Mouse (Mus musculus): Measurements from ENCODE around the gene Elf5. TPM values are rescaled to one million over a fixed set of nuclear protein-coding genes. Genes with fewer than 3 reads are reported as not detected.
A peak's percentile ranks its signal among the peaks of the same experiment; 100 is the strongest.

Gene Elf5
- polyA plus RNA-seq, 1 experiment: not detected

- WGBS: 80% methylated on average over 14 of the region's 14 CpGs
- TF ChIP-seq POLR2A (IDR thresholded peaks at IDR 0.05; ENCODE audit: insufficient read depth, low read depth, low read length) (no peak), CTCF (IDR thresholded peaks at IDR 0.05; ENCODE audit: insufficient read depth, low read depth, low read length) (no peak)
- Histone ChIP-seq H3K4me3 (ENCODE audit: insufficient read depth, low read depth, low read length) (no peak overlapping the region), H3K27ac (ENCODE audit: insufficient read depth, low read depth, low read length) (no peak overlapping the region), H3K4me1 (ENCODE audit: control insufficient read depth, insufficient read depth, low read length) (no peaks in the 10 kb centered on the region)
Measured at GRCm38 (mm10) chr2:103448947-103449560, 37.6 kb downstream of the Elf5 start.

GRCm38 (mm10) chr2:103449813-103450212 lies 38.3 kb downstream of the Elf5 start:
- 88% methylated on average over 7 of the region's 7 CpGs for WGBS
- Histone ChIP-seq H3K4me3 (ENCODE audit: insufficient read depth, low read depth, low read length) (no peak overlapping the region), H3K27ac (ENCODE audit: insufficient read depth, low read depth, low read length) (no peak overlapping the region), H3K4me1 (ENCODE audit: control insufficient read depth, insufficient read depth, low read length) (no peaks in the 10 kb centered on the region)
- TF ChIP-seq CTCF (IDR thresholded peaks at IDR 0.05; ENCODE audit: insufficient read depth, low read depth, low read length) (no peak), POLR2A (IDR thresholded peaks at IDR 0.05; ENCODE audit: insufficient read depth, low read depth, low read length) (no peak)

- Histone ChIP-seq H3K27ac (ENCODE audit: insufficient read depth, low read depth, low read length) (no peak overlapping the region), H3K4me3 (ENCODE audit: insufficient read depth, low read depth, low read length) (no peak overlapping the region), H3K4me1 (ENCODE audit: control insufficient read depth, insufficient read depth, low read length) (no peaks in the 10 kb centered on the region)
- TF ChIP-seq POLR2A (IDR thresholded peaks at IDR 0.05; ENCODE audit: insufficient read depth, low read depth, low read length) (no peak), CTCF (IDR thresholded peaks at IDR 0.05; ENCODE audit: insufficient read depth, low read depth, low read length) (no peak)
- 96% methylated on average over 8 of the region's 8 CpGs for WGBS
Measured at GRCm38 (mm10) chr2:103450267-103450666, 38.8 kb downstream of the Elf5 start.

GRCm38 (mm10) chr2:103452550-103452949 lies 41.1 kb downstream of the Elf5 start:
- TF ChIP-seq CTCF (IDR thresholded peaks at IDR 0.05; ENCODE audit: insufficient read depth, low read depth, low read length): no peak
- TF ChIP-seq POLR2A (IDR thresholded peaks at IDR 0.05; ENCODE audit: insufficient read depth, low read depth, low read length): no peak
- no peak overlapping the region for H3K4me3 ChIP-seq (ENCODE audit: insufficient read depth, low read depth, low read length)
- no peak overlapping the region for H3K27ac ChIP-seq (ENCODE audit: insufficient read depth, low read depth, low read length)
- WGBS: 82% methylated on average over 5 of the region's 5 CpGs
- H3K4me1 ChIP-seq (ENCODE audit: control insufficient read depth, insufficient read depth, low read length): no peaks in the 10 kb centered on the region

GRCm38 (mm10) chr2:103455748-103456147 lies 44.3 kb downstream of the Elf5 start:
- no peak for TF ChIP-seq CTCF (IDR thresholded peaks at IDR 0.05; ENCODE audit: insufficient read depth, low read depth, low read length)
- no peak for TF ChIP-seq POLR2A (IDR thresholded peaks at IDR 0.05; ENCODE audit: insufficient read depth, low read depth, low read length)
- WGBS: 94% methylated on average over 7 of the region's 7 CpGs
- H3K27ac ChIP-seq (ENCODE audit: insufficient read depth, low read depth, low read length): no peak overlapping the region
- no peaks in the 10 kb centered on the region for H3K4me1 ChIP-seq (ENCODE audit: control insufficient read depth, insufficient read depth, low read length)
- no peak overlapping the region for H3K4me3 ChIP-seq (ENCODE audit: insufficient read depth, low read depth, low read length)

GRCm38 (mm10) chr2:103456646-103457045 lies 45.2 kb downstream of the Elf5 start:
- 20% methylated on average over 10 of the region's 10 CpGs for WGBS
- TF ChIP-seq CTCF (IDR thresholded peaks at IDR 0.05; ENCODE audit: insufficient read depth, low read depth, low read length): peak; percentile 84
- TF ChIP-seq POLR2A (IDR thresholded peaks at IDR 0.05; ENCODE audit: insufficient read depth, low read depth, low read length): no peak
- 0 out of 2 replicates have a peak, but pooled peaks cover 2% of the 10 kb centered on the region for H3K4me1 ChIP-seq (ENCODE audit: control insufficient read depth, insufficient read depth, low read length)
- H3K27ac ChIP-seq (ENCODE audit: insufficient read depth, low read depth, low read length): no peak overlapping the region
- H3K4me3 ChIP-seq (ENCODE audit: insufficient read depth, low read depth, low read length): no peak overlapping the region

GRCm38 (mm10) chr2:103457048-103457447 lies 45.6 kb downstream of the Elf5 start:
- Histone ChIP-seq H3K27ac (ENCODE audit: insufficient read depth, low read depth, low read length) (no peak overlapping the region), H3K4me3 (ENCODE audit: insufficient read depth, low read depth, low read length) (no peak overlapping the region), H3K4me1 (ENCODE audit: control insufficient read depth, insufficient read depth, low read length) (0 out of 2 replicates have a peak, but pooled peaks cover 2% of the 10 kb centered on the region)
- WGBS: 79% methylated on average over 5 of the region's 5 CpGs
- no peak for TF ChIP-seq POLR2A (IDR thresholded peaks at IDR 0.05; ENCODE audit: insufficient read depth, low read depth, low read length)
- no peak for TF ChIP-seq CTCF (IDR thresholded peaks at IDR 0.05; ENCODE audit: insufficient read depth, low read depth, low read length)

GRCm38 (mm10) chr2:103457628-103458027 lies 46.1 kb downstream of the Elf5 start:
- 71% methylated on average over 7 of the region's 7 CpGs for WGBS
- H3K4me3 ChIP-seq (ENCODE audit: insufficient read depth, low read depth, low read length): no peak overlapping the region
- H3K27ac ChIP-seq (ENCODE audit: insufficient read depth, low read depth, low read length): no peak overlapping the region
- no peak for TF ChIP-seq CTCF (IDR thresholded peaks at IDR 0.05; ENCODE audit: insufficient read depth, low read depth, low read length)
- no peak for TF ChIP-seq POLR2A (IDR thresholded peaks at IDR 0.05; ENCODE audit: insufficient read depth, low read depth, low read length)
- H3K4me1 ChIP-seq (ENCODE audit: control insufficient read depth, insufficient read depth, low read length): 0 out of 2 replicates have a peak, but pooled peaks cover 2% of the 10 kb centered on the region

- Histone ChIP-seq H3K27ac (ENCODE audit: insufficient read depth, low read depth, low read length) (no peak overlapping the region), H3K4me1 (ENCODE audit: control insufficient read depth, insufficient read depth, low read length) (0 out of 2 replicates have a peak, but pooled peaks cover 2% of the 10 kb centered on the region), H3K4me3 (ENCODE audit: insufficient read depth, low read depth, low read length) (no peak overlapping the region)
- WGBS: 92% methylated on average over 10 of the region's 10 CpGs
- TF ChIP-seq POLR2A (IDR thresholded peaks at IDR 0.05; ENCODE audit: insufficient read depth, low read depth, low read length) (no peak), CTCF (IDR thresholded peaks at IDR 0.05; ENCODE audit: insufficient read depth, low read depth, low read length) (no peak)
Measured at GRCm38 (mm10) chr2:103459069-103459468, 47.6 kb downstream of the Elf5 start.
